Mouse (Mus musculus): ENCODE measurements around the gene Ptprg.

DNA sequence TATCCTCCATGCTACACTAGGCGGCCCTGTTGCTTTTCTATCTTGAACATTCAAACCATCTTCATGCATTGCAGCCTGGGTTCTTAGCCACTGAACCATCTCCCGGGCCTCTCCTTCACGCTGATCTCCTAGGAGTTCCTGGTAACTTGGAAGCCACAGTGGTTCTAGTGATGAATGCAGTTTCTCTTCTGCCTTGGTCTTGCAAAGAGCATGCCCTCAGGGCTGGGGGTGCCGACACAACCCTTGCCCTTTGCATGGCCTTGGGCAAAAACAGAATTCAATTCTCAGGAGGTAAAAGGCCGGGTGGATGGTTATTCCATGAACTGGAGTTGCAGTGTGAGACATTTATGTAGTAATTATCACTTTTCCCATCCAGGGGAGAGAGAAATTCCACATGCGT, 67.0 kb downstream of the Ptprg start:
- TF ChIP-seq HCFC1 (IDR thresholded peaks at IDR 0.05; ENCODE audit: low read depth, low read length) (no peak), CTCF (IDR thresholded peaks at IDR 0.05 in 2 of 3, conservative IDR thresholded peaks at IDR 0.05 in 1 of 3; ENCODE audit: control insufficient read depth in 1 of 3, insufficient read depth in 1 of 3, low read depth in 2 of 3, low read length in 3 of 3, poor library complexity in 1 of 3, severe bottlenecking in 1 of 3) (no peak), MEF2A (IDR thresholded peaks at IDR 0.05; ENCODE audit: extremely low read depth, insufficient replicate concordance, low read depth, low read length, poor library complexity, severe bottlenecking) (no peak), MYC (IDR thresholded peaks at IDR 0.05; ENCODE audit: low read depth, low read length) (no peak), MAX (IDR thresholded peaks at IDR 0.05; ENCODE audit: low read length) (no peak), GATA1 (IDR thresholded peaks at IDR 0.05; ENCODE audit: low read depth, low read length) (no peak), TCF12 (IDR thresholded peaks at IDR 0.05; ENCODE audit: low read depth, low read length) (no peak)
